Mouse (Mus musculus): ENCODE measurements around the gene Rpl23. TPM values are rescaled to one million over a fixed set of nuclear protein-coding genes. Genes with fewer than 3 reads are reported as not detected.

The Rpl23 gene
- total and polyA plus RNA-seq, 3 experiments = 921 to 2,072 TPM; not detected in 1

DNA sequence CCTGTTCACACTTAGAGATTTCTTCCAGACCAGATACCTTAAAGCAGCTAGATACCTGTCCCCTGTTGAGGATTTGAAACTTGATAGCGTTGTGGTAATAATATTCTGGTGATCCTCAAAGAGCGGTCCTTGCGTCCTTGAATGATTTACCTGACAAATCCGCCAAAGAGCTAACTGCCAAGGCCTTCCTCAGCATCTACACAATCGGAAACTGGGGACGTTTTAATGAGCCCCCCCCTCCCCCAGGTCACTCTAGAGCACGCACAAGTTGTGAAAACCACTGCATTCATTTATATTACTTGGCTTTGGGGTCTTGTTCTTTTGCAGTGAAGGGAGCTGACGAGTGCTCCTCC lies 15.8 kb upstream of the Rpl23 start:
- Histone ChIP-seq H3K4me1 (ENCODE audit: control insufficient read depth in 1 of 2, insufficient read depth in 2 of 2, low read length in 2 of 2) (peaks cover 0 to 15% of the 10 kb centered on the region in 2 experiments; a peak in 2 of 4 replicates), H3K79me2 (ENCODE audit: control insufficient read depth, insufficient read depth, low read length, poor library complexity) (peaks cover 13% of the 10 kb centered on the region; the same call in 1 of the 2 replicates), H3K36me3 (ENCODE audit: control insufficient read depth in 1 of 2, insufficient read depth in 2 of 2, low read length in 2 of 2) (peaks cover 0 to 7% of the 10 kb centered on the region in 2 experiments; a peak in 2 of 4 replicates), H3K9me3 (replicated peaks; ENCODE audit: insufficient read depth, low read length) (no peaks in the 10 kb centered on the region), H3K9ac (ENCODE audit: control insufficient read depth, low read depth, low read length, poor library complexity, severe bottlenecking) (peak overlapping the region; percentile 60), H3K27me3 (ENCODE audit: control insufficient read depth in 1 of 2, insufficient read depth in 2 of 2, low read length in 2 of 2) (no peaks in the 10 kb centered on the region), H3K4me3 (ENCODE audit: control insufficient read depth in 1 of 2, insufficient read depth in 1 of 2, low read depth in 2 of 2, low read length in 2 of 2) (peak overlapping the region; percentile 49 to 69), H3K27ac (ENCODE audit: control insufficient read depth, low read depth, low read length) (peak overlapping the region; percentile 12)
- peak; percentile 75 for DNase-seq (ENCODE audit: low read depth, low spot score)
- TF ChIP-seq RAD21 (IDR thresholded peaks at IDR 0.05; ENCODE audit: low read depth, low read length) (no peak), BHLHE40 (IDR thresholded peaks at IDR 0.05; ENCODE audit: borderline replicate concordance, low read depth, low read length) (0 out of 2 replicates have a peak, but pooled peaks have one; percentile 7), MXI1 (IDR thresholded peaks at IDR 0.05; ENCODE audit: low read depth, low read length) (peak; percentile 44; the same call in 1 of the 2 replicates)

DNA sequence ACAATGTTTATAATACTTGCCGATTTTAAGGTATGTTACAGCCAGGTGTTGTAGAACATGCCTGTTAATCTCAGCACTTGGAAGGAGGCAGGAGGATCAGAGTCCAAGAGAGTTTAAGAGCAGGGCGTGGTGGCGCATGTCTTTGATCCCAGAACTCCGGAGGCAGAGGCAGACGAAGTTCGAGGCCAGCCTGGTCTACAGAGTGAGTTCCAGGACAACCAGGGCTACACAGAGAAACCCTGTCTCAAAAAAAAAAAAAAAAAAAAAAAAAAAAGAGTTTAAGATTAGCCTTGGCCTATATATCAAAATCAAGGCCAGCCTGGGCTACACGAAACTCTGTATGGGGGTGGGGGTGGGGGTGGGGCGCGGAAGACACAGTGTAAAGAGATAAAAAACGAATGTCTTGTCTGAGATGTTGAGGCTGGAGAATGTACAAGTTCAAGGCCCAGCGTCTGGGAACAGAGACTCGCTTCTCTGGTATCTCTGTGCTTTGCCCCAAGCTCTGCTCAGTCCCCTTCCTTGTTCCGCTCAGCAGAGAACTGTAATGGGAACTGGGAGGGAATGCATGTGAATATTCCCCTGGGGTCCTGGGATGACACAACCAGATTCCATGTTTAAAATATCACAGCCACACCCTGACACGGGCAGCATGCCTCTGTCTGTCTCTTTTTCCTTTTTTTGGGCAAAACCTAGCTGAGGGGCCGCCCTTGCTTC lies 15.3 kb upstream of the Rpl23 start:
- H3K4me3 ChIP-seq (ENCODE audit: control insufficient read depth in 1 of 2, insufficient read depth in 1 of 2, low read depth in 2 of 2, low read length in 2 of 2) = peak overlapping the region; percentile 49 to 69
- H3K36me3 ChIP-seq (ENCODE audit: control insufficient read depth in 1 of 2, insufficient read depth in 2 of 2, low read length in 2 of 2) = peaks cover 0 to 7% of the 10 kb centered on the region in 2 experiments; a peak in 2 of 4 replicates
- no peaks in the 10 kb centered on the region for H3K27me3 ChIP-seq (ENCODE audit: control insufficient read depth in 1 of 2, insufficient read depth in 2 of 2, low read length in 2 of 2)
- DNase-seq (ENCODE audit: low read depth, low spot score) = peak; percentile 89
- H3K27ac ChIP-seq (ENCODE audit: control insufficient read depth, low read depth, low read length) = peak overlapping the region; percentile 12
- TF ChIP-seq NRF1 (IDR thresholded peaks at IDR 0.05; ENCODE audit: insufficient read depth, low read depth, low read length, poor library complexity, severe bottlenecking) (peak; percentile 31; the same call in 1 of the 2 replicates), MAX (IDR thresholded peaks at IDR 0.05; ENCODE audit: low read length) (peak; percentile 15; the same call in 1 of the 2 replicates), RCOR1 (IDR thresholded peaks at IDR 0.05; ENCODE audit: low read depth, low read length) (0 out of 2 replicates have a peak, but pooled peaks have one; percentile 30), RAD21 (IDR thresholded peaks at IDR 0.05; ENCODE audit: low read depth, low read length) (no peak), SIN3A (IDR thresholded peaks at IDR 0.05; ENCODE audit: low read length) (peak; percentile 63), ZNF384 (IDR thresholded peaks at IDR 0.05; ENCODE audit: low read depth, low read length) (peak; percentile 89), MYC (IDR thresholded peaks at IDR 0.05; ENCODE audit: low read depth, low read length) (peak; percentile 56; the same call in 1 of the 2 replicates), UBTF (IDR thresholded peaks at IDR 0.05; ENCODE audit: borderline replicate concordance, insufficient read depth, low read depth, low read length) (no peak), MAZ (IDR thresholded peaks at IDR 0.05; ENCODE audit: low read depth, low read length) (peak; percentile 18; the same call in 1 of the 2 replicates), TBP (IDR thresholded peaks at IDR 0.05; ENCODE audit: low read depth, low read length) (0 out of 2 replicates have a peak, but pooled peaks have one; percentile 30)
- peaks cover 13% of the 10 kb centered on the region; the same call in 1 of the 2 replicates for H3K79me2 ChIP-seq (ENCODE audit: control insufficient read depth, insufficient read depth, low read length, poor library complexity)
- H3K9ac ChIP-seq (ENCODE audit: control insufficient read depth, low read depth, low read length, poor library complexity, severe bottlenecking) = peak overlapping the region; percentile 60
- peaks cover 0 to 15% of the 10 kb centered on the region in 2 experiments; a peak in 2 of 4 replicates for H3K4me1 ChIP-seq (ENCODE audit: control insufficient read depth in 1 of 2, insufficient read depth in 2 of 2, low read length in 2 of 2)
- H3K9me3 ChIP-seq (replicated peaks; ENCODE audit: insufficient read depth, low read length) = no peaks in the 10 kb centered on the region

Measured in MEL (cell line).